Mouse (Mus musculus) Patski (cell line): ENCODE data around the gene Faf2. TPM values are rescaled to one million over a fixed set of nuclear protein-coding genes. Genes with fewer than 3 reads are reported as not detected.

ENCODE experiments used
- ATAC-seq: fragments of 100-300 bp; one replicate; pipeline ENCODE4 v1.8.0; 2021
- CTCF ChIA-PET: fragments of 350-600 bp; sonication (Branson Sonifier 250); formaldehyde crosslinking; loops from one replicate; lab custom pipeline; 2022; ENCODE audit warnings: inconsistent platforms; lab: Charles Lee
- POLR2A ChIA-PET: fragments of 350-600 bp; sonication (Branson Sonifier 250); formaldehyde crosslinking; loops from one replicate; lab custom pipeline; 2022; ENCODE audit warnings: antibody characterized with exemption, inconsistent platforms; lab: Charles Lee
- DNase-seq: peaks from one replicate; pipeline ENCODE4 v3.0.0-alpha.2; 2011; ENCODE audit warnings: low read depth, low spot score
- H3K27me3 ChIP-seq: fragments of 371-371 bp; one replicate; pipeline ENCODE4 v1.5.1; 2021
- CTCF ChIP-seq: fragments of 100-300 bp; IDR thresholded peaks from one replicate; pipeline ENCODE4 v1.5.1; 2021
- in situ Hi-C: fragments of 300-500 bp; cut with MboI; formaldehyde crosslinking; loops from 3 replicates; pipeline ENCODE4 v1.11.1; 2018; ENCODE audit warnings: low pct_unique_long_range_greater_than_20kb, mixed read lengths
- polyA plus RNA-seq: library from polyadenylated mRNA; unstranded; gene quantifications from one replicate; pipeline ENCODE4 v1.2.3, GENCODE M21; 2021

Gene Faf2
- polyA plus RNA-seq, 1 experiment from 2014 or later = 64.0 TPM

DNA sequence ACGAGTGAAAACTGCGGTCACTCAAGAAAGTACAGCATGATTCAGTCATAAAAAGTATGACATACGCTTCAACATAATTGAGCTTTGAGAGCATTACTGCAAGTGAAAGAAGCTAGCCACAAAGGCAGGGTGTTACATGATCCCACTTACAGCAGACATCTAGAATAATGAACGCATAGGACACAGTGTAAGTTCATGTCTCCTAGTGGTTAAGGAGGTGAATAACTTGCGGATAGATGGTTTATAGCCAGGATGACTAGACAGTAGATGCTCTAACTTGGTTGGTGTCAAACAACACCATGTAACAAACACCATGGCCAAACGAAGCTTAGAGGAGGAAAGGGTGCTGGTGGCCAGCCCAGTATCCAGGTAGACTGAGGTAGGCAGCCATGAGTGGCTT lies 4.6 kb upstream of the Faf2 start:
- DNase-seq (no peak), ATAC-seq (no peak)
- peaks cover 3% of the 10 kb centered on the region for H3K27me3 ChIP-seq
- CTCF ChIA-PET = interaction anchor here (1.2 to 1.7 kb wide), 2 partner anchors 8 to 51 kb away, joined by 3 to 9 read pairs; partner anchors contain the start of gene 4833439L19Rik
- POLR2A ChIA-PET = interaction anchor here (0.9 to 1.8 kb wide), 2 partner anchors 26 to 54 kb away, joined by 4 to 5 read pairs; partner anchors contain the start of genes Higd2a and Nop16
- no peak for TF ChIP-seq CTCF
- in situ Hi-C loops = loop anchor here (5.0 kb wide), 1 partner anchor 40 kb away; the partner anchor contains the start of gene Arl10

DNA sequence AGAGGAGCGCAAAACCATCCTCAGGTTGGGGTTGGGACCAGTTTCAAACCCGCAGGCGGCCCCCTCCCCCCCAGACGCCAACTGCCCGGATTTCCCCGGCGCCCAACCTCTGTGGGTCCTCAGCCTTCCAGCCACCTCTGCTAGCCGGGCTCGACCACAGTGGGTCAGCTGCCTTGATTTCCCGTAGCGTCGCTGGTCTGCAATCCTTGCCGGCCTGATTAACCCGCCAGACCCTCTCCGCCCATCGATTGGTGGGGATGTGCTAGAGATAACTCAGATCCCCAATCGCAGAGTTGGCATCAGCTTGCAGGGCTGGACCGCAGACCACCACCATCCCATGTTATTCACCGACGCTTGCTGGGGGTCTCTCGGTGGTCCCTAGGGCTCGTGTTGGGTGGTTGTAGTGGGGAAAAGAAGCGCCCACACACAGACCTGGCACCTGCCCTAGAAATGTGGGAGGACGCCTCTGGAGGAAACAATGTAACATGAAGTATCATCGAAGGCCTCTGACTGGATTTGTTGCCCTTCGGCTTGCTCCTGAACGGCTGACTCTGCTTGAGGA lies 457 bp downstream of the Faf2 start:
- CTCF ChIA-PET = interaction anchor here (1.2 to 1.5 kb wide), 6 partner anchors 13 to 63 kb away, joined by 3 to 5 read pairs (median 5); no protein-coding TSS in a partner anchor
- DNase-seq (no peak), ATAC-seq (peak; percentile 49)
- POLR2A ChIA-PET = interaction anchor here (0.5 to 1.6 kb wide), 4 partner anchors 14 to 65 kb away, joined by 3 read pairs; no protein-coding TSS in a partner anchor
- peaks cover 3% of the 10 kb centered on the region for H3K27me3 ChIP-seq
- in situ Hi-C loops = no loop called here
- TF ChIP-seq CTCF = no peak

DNA sequence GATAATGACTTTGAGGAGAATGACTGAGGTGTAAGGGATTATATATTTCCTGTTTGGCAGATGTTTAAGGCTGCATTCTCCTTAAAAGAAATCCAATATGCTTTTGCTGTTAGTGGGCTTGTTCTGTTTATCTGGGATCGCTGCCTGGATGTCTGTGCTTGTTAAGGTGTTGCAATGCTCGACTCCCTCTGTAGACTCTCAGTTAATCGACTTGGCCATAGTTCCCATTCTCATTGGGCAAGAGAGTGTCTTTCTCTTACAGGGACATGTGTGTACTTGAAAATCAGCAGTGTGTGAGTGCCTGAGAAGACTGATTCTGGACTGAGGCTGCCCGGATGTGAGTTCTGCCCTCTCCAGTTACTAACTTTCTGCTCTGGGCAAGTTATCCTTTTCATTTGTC lies 7.5 kb downstream of the Faf2 start:
- no peaks in the 10 kb centered on the region for H3K27me3 ChIP-seq
- ChIA-PET CTCF (no interaction called here), POLR2A (no interaction called here)
- no peak for DNase-seq
- in situ Hi-C loops = no loop called here
- TF ChIP-seq CTCF = no peak
- peak; percentile 51 for ATAC-seq

GRCm38 (mm10) chr13:54632731-54633277 lies 11.2 kb downstream of the Faf2 start:
- no peak for TF ChIP-seq CTCF
- ATAC-seq (no peak), DNase-seq (no peak)
- in situ Hi-C loops = no loop called here
- H3K27me3 ChIP-seq = no peaks in the 10 kb centered on the region
- ChIA-PET CTCF (interaction anchor here (1.4 kb wide), 1 partner anchor 8 kb away, joined by 4 read pairs; no protein-coding TSS in a partner anchor), POLR2A (no interaction called here)

- DNase-seq (no peak), ATAC-seq (no peak)
- no peak for TF ChIP-seq CTCF
- in situ Hi-C loops = no loop called here
- ChIA-PET POLR2A (interaction anchor here (0.7 kb wide), 1 partner anchor 28 kb away, joined by 3 read pairs; no protein-coding TSS in a partner anchor), CTCF (interaction anchor here (0.9 to 1.1 kb wide), 3 partner anchors 8 to 13 kb away, joined by 3 to 5 read pairs (median 3); partner anchors contain the start of gene Faf2)
- no peaks in the 10 kb centered on the region for H3K27me3 ChIP-seq
These were observed 13.4 kb downstream of the Faf2 start for GRCm38 (mm10) chr13:54635011-54635410.

GRCm38 (mm10) chr13:54650461-54650860 lies 28.9 kb downstream of the Faf2 start:
- CTCF ChIA-PET = no interaction called here
- no peak for ATAC-seq
- POLR2A ChIA-PET = no interaction called here
- in situ Hi-C loops = no loop called here
- no peaks in the 10 kb centered on the region for H3K27me3 ChIP-seq
- no peak for DNase-seq
- no peak for TF ChIP-seq CTCF

DNA sequence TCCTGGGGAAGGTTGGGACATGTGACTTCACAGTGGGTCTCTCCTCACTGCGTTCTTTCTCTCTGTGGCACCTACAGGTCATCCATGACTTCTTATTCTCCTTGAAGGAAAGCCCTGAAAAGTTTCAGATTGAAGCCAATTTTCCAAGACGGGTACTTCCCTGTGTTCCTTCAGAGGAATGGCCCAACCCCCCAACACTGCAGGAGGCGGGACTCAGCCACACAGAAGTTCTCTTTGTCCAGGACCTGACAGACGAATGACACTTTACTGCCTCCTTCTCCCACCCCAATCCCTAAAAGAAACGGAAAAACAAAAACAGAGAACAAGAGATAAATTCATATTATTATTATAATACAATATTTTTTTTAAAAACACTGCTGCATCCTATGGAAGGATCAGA lies 39.3 kb downstream of the Faf2 start:
- in situ Hi-C loops = no loop called here
- ATAC-seq (no peak), DNase-seq (no peak)
- TF ChIP-seq CTCF = no peak
- ChIA-PET POLR2A (no interaction called here), CTCF (no interaction called here)
- no peaks in the 10 kb centered on the region for H3K27me3 ChIP-seq

GRCm38 (mm10) chr13:54661358-54661757 lies 39.8 kb downstream of the Faf2 start:
- CTCF ChIA-PET = no interaction called here
- H3K27me3 ChIP-seq = no peaks in the 10 kb centered on the region
- no peak for ATAC-seq
- no peak for DNase-seq
- no peak for TF ChIP-seq CTCF
- POLR2A ChIA-PET = interaction anchor here (1.1 kb wide), 1 partner anchor 9 kb away, joined by 3 read pairs; no protein-coding TSS in a partner anchor
- in situ Hi-C loops = no loop called here

DNA sequence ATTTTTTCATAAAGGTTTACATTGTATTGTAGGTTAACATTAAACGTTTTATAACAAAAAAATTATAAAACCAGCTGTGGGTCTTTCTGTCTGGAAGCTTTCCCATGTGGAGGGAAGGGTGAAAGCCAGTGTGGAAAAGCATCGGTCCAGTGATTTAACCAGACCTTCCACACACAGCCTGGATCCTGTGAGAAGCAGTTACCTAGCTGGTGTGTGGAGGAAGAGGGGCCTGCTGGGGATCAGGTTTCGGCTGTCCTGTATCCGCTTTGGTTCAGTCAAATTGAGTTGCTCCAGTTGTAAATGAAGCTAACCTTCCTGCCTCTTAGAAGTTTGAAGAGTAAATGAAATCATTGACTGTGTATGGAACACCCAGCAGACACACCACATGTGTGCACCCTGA lies 42.4 kb downstream of the Faf2 start:
- peak; percentile 51 for ATAC-seq
- no peak for TF ChIP-seq CTCF
- CTCF ChIA-PET = no interaction called here
- no peak for DNase-seq
- in situ Hi-C loops = no loop called here
- H3K27me3 ChIP-seq = no peaks in the 10 kb centered on the region
- POLR2A ChIA-PET = interaction anchor here (0.6 kb wide), 1 partner anchor 29 kb away, joined by 3 read pairs; no protein-coding TSS in a partner anchor

GRCm38 (mm10) chr13:54664509-54664908 lies 42.9 kb downstream of the Faf2 start:
- in situ Hi-C loops = no loop called here
- ChIA-PET POLR2A (no interaction called here), CTCF (no interaction called here)
- H3K27me3 ChIP-seq = no peaks in the 10 kb centered on the region
- ATAC-seq (no peak), DNase-seq (no peak)
- no peak for TF ChIP-seq CTCF

GRCm38 (mm10) chr13:54665062-54665461 lies 43.5 kb downstream of the Faf2 start:
- in situ Hi-C loops = no loop called here
- no peaks in the 10 kb centered on the region for H3K27me3 ChIP-seq
- no peak for ATAC-seq
- ChIA-PET CTCF (no interaction called here), POLR2A (no interaction called here)
- DNase-seq = no peak
- TF ChIP-seq CTCF = no peak
